Mouse (Mus musculus): ENCODE data around the gene Tada2b. TPM values are rescaled to one million over a fixed set of nuclear protein-coding genes. Genes with fewer than 3 reads are reported as not detected.

The Tada2b gene
- total RNA-seq, 2 experiments from 2014 or later: 15.8 to 16.2 TPM

DNA sequence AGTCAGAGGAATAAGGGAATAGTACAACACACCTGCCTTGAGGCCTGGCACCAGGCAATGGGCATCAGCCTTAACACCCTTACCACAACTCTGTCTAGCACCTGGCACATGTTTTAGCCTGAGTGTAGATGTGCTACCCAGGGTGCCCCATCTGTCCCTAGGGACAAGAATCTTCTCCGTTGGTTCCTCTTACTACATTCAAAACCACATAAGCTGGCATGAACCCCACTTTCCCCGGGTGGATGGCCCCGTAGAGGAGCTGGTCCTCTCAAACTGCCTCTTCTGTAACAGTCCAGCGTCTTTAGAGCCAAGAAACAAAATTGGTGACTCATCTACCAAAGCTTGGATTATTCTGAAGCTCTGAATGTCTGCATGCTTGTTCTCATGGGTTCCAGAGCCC lies 3.7 kb downstream of the Tada2b start:
- DNase-seq: peak in 1 of 2 experiments; percentile 18

DNA sequence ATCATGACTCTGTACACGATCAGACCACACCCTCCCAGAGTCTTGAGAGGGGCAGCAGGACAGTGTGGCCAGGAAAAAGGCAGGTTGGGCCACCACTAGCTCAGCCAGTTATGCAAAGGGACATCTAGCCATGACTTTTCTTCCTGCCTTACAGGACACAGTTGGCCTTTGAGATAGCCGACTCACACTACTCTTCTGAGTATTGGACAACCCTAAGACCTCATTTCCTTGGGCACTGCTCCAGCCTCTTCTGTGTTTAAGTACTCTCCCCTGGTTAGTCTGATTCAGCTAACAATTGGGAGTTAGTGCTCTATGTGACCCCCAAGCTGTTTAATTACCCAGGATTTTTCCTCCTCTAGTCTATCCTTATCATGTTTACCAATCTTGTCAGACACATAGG lies 4.3 kb downstream of the Tada2b start:
- DNase-seq: no peak

DNA sequence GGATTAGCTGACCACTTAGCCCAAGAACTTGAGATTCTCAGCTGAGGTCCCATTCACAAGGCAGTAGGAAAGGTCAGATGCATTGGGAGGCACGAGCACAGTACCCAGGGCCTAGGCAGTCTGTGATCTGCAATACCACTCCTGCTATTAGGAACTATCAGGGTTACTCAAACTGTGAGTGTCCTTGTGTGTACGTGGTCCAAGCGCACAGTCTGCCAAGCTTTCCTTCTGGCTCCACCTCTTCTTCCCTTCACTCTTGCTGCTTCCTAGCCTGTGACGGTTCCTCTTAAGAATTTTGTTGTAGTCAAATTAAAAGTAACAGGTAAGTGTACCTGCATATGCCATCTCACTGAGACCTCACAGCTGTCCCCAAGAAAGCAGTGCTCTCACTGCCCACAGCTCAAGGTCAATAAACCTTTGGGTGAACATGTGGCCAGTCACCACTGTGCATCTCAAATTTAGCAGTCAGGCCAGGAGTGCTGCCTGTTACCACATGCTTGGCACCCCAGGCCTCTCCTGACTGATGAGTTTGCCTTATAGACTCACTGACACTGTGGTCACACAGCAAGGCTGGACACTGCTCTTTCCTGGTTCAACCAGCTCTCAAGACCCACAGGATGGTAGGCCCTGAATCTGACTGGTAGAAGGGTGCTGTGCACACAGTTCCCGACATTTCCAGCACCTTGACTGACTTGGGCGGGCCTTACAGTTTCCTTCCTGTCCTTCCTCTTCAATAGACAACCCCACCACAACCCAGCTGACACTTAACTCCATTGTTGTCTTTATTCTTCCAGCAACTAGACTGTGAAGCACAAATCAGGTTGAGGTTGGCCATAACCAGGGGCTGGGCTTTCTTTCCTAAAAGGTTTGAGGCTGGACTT lies 5.3 kb downstream of the Tada2b start:
- peak in 1 of 2 experiments; percentile 28 for DNase-seq

DNA sequence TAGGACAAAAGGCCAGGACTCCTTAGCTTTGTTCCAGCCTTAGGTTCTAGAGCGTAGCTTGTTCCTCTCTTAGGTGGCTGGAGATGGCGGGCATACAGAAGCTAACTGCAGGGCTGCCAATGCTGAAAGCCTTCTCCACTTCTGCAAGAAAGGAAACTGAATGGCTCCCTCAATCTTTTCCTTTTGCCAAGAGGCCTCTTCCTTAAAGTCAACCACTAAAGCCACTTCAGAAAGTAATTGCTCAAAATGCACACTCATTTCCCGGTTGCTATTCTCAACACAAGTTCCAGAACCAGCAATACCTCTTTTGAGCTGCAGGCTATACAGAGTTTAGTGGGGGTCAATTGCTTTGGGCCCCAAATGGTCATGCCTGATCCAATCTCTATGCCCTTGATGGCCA lies 6.6 kb downstream of the Tada2b start:
- no peak for DNase-seq

DNA sequence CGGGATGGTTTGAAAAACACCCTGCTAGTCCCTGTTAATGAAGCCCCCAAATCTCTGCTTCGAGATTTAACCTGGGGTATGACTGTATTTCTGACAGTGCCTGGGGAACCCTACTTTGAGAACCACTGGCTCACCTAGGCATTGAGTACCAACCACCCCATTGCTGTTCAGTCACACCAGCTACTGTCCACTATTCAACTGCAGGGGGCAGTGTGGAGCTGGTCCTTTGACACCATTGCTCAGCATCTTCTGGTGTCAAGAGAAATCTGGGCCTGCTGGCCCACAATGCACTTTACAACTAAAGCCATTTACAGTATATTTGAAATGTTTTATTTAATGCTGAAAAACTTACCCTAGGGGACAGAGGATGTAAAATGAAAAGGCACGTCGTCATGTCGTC lies 9.8 kb downstream of the Tada2b start:
- peak; percentile 56 to 80 for DNase-seq

DNA sequence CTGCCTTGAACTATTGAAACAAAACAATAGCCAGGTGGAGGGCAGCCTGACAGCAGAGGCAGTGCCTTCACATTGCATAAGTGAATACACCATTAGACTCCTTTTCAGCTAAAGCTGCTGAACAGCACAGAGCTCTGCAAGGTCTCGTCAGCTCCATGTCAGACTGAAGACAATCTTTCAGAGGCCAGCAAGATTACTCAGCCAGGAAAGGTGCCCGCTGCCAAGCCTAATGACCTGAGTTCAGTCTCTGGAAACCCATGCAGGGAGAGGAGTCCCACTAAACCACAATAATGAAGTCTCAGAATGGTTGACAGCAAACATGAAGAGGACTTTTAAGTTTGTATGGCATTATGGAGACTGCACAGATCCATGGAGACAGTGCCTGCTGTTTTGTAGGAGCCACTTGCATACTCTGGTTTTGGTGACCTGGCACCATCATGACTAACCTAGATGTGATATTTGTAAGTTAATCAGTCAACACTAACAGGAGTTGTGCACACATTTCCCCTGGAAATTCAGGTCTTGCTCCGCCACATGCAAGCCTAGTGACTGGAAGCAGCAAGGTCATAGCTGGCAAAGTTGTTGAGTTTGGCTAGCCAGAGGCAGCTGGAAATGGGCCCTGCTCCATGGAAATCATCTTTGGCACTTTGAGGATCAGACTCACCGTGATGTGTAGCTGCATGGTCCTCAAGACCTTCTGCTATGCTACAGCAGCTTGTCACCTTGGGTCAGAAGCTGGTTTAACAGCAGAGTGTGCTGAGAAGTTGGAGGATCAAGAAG lies 11.0 kb downstream of the Tada2b start:
- DNase-seq: no peak

DNA sequence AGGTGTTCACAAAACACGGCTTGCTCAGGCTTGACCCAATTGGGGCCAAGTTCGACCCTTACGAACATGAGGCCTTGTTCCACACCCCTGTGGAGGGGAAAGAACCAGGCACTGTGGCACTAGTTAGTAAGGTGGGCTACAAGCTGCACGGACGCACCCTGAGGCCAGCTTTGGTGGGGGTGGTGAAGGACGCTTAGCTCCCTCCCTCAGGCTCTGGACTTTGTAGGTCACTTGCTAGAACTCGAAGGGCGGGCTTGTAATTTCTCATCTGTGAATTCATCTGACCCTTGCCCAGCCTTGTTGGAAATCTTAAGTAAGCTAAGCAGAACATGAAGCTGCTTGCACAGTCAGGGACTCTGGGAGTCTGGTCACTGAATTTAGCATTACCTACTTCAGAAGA lies 12.9 kb downstream of the Tada2b start:
- DNase-seq: no peak

DNA sequence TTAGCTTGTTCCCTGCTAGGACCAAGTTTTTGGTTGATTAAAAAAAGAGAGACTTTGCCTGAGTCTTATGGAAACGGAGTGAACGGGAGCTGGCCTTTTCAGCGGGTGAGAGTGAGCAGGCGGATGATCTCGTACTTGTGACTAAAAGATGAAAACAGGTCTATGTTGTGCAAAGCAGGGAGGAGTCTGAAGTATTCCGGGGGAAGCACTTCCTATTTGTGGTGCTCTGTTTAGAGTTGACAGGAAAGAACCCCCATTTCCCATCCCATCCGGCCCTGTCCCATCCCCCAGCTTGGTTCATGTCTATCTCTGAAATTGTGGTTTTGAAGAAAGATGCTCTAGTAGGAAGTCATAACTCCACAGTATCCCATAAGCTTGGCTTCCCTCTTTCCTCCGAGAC lies 18.2 kb downstream of the Tada2b start:
- DNase-seq: no peak

DNA sequence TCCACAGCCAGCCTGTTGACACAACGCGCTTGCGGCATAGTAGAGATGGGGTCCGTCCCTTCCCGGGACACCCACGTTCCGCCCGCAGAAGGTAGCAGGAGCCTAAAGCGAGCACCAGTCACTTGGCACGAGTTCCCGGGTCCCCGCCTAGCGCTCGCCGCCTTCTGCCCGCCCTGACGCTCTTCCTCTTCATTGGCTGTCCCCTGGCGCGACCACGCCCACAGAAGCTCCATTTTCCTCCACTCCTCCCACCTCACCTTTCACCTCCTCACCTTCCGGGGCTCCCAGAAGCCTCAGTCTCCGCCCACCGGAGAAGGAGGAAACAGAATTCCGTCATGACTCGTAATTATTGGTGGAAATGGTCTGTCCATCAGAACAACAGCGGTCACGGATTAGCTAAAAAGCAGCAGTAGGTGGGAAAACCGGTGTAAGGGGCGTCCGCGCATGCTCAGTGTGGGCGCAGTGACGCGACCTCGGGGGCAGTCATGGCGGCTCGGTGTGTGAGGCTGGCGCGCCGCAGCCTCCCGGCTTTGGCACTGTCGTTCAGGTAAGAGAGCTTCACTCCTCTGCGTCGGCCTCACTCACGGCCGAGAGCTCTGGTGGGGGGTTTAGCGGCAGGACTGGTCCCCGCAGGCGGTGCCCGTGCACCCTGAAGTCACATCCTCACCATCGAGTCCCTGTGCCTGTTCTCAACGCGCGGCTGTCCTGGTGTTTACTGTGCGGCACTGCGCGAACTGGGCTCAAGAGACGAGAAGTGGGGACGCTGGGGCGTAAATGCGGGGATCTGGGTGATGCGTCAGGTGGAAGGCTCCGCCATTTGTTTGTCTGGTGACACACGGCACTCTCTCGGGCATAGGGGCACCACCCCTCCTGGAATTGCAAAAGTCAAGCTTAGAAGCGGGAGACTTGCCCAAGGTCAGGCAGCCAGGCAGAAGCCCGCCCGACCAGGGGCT lies 19.1 kb downstream of the Tada2b start, which contains the start of gene Grpel1:
Gene Grpel1 (plus strand): TSS at position 290 of the 953 bp plus-strand sequence.
- peak; percentile 98 to 100 for DNase-seq

DNA sequence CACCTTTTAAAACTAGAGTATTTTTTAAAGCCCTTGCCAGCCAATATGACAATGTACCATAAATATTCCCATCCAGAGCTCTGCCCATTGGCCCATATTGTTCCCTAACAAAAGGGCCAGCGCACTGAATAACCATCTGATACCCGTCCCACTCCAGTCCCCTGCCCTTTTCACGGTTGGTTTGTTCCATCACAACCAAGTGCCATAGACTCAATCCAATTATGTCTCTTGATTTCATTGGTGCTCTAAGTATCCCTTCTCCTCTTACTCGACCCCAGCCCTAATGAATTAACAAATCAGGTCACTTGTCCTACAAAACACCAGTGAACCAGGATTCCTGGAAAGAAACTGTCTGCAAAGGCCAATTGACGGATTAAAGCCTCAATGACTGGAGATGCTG lies 20.7 kb downstream of the Tada2b start:
- DNase-seq: no peak

DNA sequence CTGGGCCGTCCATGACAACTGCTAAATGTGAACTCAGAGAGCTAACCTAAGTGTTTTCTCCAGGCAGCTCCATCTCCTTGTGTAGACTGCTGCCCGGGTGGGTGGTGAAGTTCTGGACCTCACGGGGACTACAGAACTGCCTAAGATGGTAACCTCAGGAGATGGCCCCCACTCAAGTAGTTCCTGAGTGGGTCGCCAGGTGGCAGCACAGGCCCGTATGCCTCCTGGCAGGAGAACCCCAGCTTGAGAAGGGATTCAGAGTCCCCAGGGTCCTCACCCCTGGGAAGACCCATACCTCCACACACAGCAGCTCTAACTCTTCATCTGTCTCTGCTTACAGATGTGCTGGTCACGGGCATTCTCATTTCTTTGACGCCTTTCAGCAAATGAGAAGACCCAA lies 21.3 kb downstream of the Tada2b start:
- peak; percentile 71 to 91 for DNase-seq

DNA sequence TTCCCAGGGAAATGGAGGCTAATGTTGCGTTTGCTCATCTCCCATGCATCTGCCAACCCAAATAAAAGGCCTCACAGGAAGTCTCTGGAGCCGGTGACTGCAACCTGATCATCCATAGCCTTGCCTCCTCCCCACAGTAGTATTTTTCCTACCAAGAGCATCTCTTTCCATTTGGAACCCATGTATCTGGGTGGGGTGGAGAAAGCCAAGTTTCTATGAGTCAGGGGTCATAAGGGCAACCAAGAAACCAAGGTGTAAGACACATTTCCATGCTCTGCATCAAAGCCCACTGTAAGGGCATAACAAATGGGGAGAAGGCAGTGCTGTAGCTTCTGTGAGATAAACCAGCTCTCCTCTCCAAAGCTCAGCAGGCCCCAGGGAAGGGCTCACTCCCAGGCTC lies 22.9 kb downstream of the Tada2b start:
- DNase-seq: no peak

DNA sequence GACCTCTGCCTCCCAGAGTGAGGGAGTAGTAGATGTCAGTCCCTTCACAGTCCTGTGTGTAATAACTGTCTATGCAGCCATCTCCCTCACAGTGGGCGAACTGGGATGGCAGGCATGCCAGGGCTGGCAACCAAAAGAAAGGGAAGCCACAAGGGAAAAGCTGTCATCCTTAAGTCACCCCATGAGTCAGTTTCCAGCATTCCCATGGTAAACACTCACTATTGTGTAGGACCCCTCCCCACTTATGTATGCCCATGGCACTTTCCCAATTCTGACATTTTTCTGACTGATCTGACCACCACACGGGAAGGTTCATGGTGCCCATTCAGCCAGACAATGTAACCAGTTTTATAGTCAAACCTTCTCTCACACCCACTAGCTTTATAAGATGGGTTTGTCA lies 23.4 kb downstream of the Tada2b start:
- no peak for DNase-seq

DNA sequence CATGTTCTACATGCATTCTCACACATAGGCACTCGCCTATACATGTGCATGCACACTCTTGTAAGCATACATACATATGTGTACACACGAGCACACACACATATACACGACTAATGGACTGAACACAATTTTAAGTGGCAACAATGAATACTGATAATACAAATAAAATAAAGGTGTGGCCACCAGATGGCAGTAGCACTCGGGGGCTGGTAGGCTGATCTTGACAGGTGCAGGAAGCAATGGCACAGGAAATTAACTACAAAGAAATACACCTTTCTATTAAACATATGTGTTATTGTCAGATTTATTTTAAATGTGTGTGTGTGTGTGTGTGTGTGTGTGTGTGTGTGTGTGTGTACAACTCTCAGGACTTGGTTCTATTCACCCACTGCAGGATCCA lies 25.2 kb downstream of the Tada2b start:
- DNase-seq: peak in 1 of 2 experiments; percentile 69

DNA sequence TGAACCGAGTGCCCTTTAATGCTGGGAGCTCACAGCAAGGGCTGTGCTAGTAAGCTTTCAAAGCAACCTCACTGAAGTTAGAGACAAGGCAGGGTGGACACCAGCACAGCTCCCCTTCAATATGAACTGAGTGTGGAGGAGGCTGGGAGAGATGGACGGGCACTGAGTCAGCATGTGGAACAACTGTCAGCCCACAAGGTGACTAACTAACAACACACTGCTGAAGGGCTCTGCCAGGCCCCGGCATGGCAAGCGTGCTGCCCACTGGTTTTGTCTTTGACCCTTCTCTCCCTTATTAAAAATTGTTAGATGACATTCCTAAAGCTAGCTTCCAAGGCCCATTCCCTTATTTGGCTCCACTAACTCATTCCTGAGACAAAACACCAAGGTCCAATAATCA lies 26.4 kb downstream of the Tada2b start:
- no peak for DNase-seq

DNA sequence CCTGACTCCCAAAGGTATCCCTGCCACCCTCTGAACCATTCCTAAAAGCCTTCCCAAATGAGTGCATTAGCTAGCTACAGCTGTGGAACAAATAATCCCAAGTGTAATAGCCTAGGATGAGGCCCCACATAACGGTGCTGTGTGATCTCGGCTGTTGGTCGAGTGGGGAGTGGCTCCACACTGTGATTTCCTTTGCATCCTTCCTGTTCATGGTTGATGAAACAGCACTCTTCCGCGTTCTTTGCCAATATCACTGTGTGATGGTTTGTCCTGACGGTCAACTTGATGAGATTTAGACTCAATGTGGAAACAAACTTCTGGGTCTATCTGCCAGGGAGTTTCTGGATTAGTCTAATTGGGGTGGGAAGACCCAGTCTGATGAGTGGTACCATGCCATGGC lies 31.3 kb downstream of the Tada2b start:
- no peak for DNase-seq

DNA sequence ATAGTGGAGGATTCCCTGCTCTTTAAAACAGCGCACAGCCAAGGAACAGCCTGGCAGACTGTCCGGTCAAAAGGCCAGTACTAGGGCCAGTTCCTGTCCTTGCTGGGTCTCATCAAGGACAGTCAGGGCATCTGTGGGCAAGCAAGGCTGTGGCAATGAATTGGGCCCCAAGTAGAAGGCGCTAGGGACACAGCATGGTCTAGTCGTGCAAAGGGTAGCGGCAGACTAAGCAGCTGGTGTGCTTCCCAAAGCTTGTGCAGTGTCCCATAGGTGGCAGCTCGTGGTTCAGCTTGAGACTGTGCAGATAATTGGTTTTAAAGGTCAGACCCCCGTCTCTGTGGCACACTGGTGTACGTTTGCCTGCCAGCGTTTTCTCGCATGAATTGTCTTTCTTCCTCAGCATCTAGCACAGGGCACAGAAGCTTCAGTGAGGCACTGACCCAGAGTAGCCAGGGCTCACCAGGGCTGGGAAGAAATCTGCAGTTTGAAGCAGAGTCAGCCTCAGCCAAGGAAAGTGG lies 32.2 kb downstream of the Tada2b start:
- no peak for DNase-seq

DNA sequence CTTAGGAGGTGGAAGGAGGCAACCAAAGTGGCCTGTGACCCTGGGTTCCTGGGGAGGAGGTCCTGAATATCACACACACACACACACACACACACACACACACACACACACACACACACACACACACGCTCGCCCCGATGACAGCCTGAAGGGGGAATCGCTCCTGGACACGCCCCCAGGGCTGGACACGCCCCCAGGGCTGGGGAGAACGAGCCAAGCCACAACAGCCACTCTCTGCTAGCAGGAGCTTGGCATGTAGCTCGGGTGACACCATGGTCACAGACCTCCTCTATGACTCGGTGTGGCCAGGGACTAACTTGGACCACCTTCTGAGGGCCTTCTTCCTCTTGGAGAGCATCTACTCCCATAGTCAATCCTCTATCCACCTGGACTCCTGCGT lies 33.0 kb downstream of the Tada2b start:
- DNase-seq: no peak

DNA sequence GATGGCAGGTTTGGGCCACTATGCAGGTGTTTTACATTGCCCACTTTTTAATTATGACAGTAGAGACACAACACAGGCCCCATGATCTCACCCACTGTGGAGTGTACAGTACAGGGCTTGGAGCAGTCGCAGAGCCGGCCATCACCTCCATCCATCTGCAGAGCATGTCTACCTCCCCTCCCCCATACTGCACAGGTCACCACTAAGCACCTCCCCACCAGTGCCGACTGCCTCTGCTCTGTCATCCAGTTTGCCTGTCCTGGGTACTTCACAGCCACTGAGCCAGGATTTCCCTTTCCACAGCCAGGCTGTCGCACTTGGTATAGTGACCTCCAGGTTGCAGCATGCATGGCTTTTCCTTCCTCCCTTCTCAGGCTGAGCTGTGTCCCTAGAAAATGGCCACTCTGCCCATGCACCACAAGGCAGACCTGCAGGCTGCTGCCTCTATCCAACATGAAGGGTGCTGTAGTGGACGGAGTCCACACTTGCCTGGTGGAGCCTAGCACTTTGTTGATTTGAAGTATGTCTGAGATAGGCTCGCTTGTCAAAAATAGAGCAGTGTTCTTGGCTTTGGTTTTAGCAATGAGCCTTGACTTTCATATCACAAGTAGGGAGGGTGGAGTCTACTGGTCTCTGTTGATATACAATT lies 34.3 kb downstream of the Tada2b start:
- DNase-seq: peak; percentile 37 to 56

DNA sequence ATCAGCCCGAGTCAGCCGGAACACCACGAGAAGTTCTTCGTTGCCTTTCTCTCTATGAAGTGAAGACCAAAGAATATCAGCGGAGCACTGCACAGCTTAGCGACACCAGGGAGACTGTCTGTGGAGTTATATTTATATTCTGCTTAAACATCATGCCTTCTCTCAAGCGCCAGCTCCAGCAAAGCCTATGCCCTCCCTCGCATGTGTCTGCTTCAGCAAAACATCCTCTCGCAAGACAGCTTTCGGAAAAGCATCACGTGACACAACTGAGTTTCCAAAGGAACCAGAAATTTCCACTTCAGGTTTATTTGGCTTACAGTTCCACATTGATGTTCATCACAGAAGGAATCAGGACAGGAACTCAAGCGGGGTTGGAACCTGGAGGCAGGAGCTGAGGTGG lies 36.2 kb downstream of the Tada2b start:
- no peak for DNase-seq

DNA sequence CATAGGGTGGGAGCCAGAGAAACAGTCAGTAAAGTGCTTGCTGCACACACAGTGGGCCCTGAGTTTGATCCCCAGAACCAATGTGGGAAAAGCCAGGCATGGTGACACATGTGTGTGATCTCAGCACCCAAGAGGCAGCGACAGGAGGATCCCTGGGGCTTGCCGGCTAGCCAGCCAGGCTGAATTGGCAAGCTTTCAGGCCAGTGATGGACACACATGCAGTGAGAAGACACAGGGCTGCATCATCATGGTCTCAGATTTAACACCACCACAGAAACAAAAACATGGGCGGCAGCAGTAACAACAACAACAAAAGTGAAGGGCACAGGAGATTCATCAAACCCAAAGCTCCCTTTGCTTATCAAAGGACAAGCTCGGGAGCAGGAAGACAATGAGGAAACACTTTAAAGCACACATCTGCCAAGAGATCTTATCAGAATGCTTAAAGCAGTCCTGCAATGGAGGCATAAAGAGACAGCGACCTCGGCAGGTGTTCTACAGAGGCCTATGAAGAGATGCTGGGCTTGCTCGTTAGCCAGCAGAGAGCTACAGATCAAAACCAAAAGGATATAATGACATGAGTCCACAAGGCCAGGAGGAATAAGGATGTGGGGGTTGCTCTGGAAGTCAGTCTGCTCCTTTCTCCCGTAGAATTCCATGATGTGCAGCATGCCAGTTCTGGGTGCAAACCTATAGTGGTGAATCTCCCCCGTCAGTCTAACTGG lies 37.8 kb downstream of the Tada2b start:
- no peak for DNase-seq

Measured in heart, adult 18-20 months (tissue).